ENCODE assay signal across 8 mouse cellular contexts in the genomic region with DNA sequence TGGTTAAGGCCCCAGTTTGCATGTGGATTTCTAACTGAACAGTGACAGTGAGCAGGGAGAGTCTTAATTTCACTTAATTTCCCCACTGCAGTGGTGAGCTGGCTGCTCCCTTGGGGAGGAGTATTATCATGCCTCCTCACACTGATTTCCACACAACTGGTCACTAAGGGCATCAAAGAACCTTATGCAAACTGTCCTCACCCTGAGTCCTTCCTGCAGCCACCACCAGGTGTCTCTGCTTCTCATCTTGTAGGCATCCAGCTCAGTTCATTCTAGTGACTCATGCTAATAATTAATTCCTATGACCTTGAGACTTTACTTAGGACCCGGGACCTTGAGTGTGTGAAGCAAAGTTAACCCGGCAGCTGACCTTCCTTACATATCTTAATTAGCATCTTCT.
A peak's percentile ranks its signal among the peaks of the same experiment; 100 is the strongest.
DNase-seq lines count a peak whose midpoint lies in the region; ATAC-seq and TF ChIP-seq lines count a peak whose summit lies in the region.

No protein-coding gene starts in this region.

- peak; percentile 70 for TF ChIP-seq CTCF in stomach, postnatal 0 days (IDR thresholded peaks at IDR 0.05; ENCODE audit: low read depth)

- H3K27ac ChIP-seq in hindbrain, embryonic 15.5 days (replicated peaks), result no peak overlapping the region
- no peak overlapping the region for H3K27ac ChIP-seq in hindbrain, embryonic 13.5 days
- H3K27ac ChIP-seq in stomach, postnatal 0 days (replicated peaks), result no peak overlapping the region

- H3K9ac ChIP-seq in hindbrain, embryonic 15.5 days, result no peak overlapping the region
- H3K9ac ChIP-seq in hindbrain, embryonic 13.5 days, result no peak overlapping the region
- H3K9ac ChIP-seq in stomach, postnatal 0 days (ENCODE audit: low read length), result no peak overlapping the region

- no peak overlapping the region for H3K4me2 ChIP-seq in hindbrain, embryonic 15.5 days
- no peak overlapping the region for H3K4me2 ChIP-seq in hindbrain, embryonic 13.5 days
- no peak overlapping the region for H3K4me2 ChIP-seq in stomach, postnatal 0 days (replicated peaks; ENCODE audit: low read depth)

- 50% methylated on average over 2 of the region's 2 CpGs for WGBS in hindbrain, embryonic 15.5 days
- WGBS in hindbrain, embryonic 13.5 days, result 48% methylated on average over 2 of the region's 2 CpGs
- 29% methylated on average over 2 of the region's 2 CpGs for WGBS in stomach, postnatal 0 days

- no peaks in the 10 kb centered on the region for H3K4me1 ChIP-seq in hindbrain, embryonic 15.5 days (replicated peaks)
- H3K4me1 ChIP-seq in hindbrain, embryonic 13.5 days (replicated peaks), result no peaks in the 10 kb centered on the region
- H3K4me1 ChIP-seq in stomach, postnatal 0 days (replicated peaks; ENCODE audit: control insufficient read depth, insufficient read depth), result no peaks in the 10 kb centered on the region

- 0 out of 2 replicates have a peak, but pooled peaks have one; percentile 34 for ATAC-seq in hindbrain, embryonic 15.5 days (ENCODE audit: low FRiP score, low read depth)
- ATAC-seq in hindbrain, embryonic 13.5 days (ENCODE audit: low FRiP score), result no peak
- ATAC-seq in stomach, postnatal 0 days (ENCODE audit: low FRiP score, low TSS enrichment), result no peak

- no peaks in the 10 kb centered on the region for H3K9me3 ChIP-seq in hindbrain, embryonic 15.5 days
- H3K9me3 ChIP-seq in hindbrain, embryonic 13.5 days, result no peaks in the 10 kb centered on the region
- no peaks in the 10 kb centered on the region for H3K9me3 ChIP-seq in stomach, postnatal 0 days (ENCODE audit: control insufficient read depth, low read length)

- H3K27me3 ChIP-seq in hindbrain, embryonic 15.5 days, result no peaks in the 10 kb centered on the region
- no peaks in the 10 kb centered on the region for H3K27me3 ChIP-seq in hindbrain, embryonic 13.5 days
- H3K27me3 ChIP-seq in stomach, postnatal 0 days (ENCODE audit: control insufficient read depth, insufficient read depth, low read length), result no peaks in the 10 kb centered on the region

- TF ChIP-seq EP300 in stomach, postnatal 0 days (optimal IDR thresholded peaks at IDR 0.05), result no peak

- DNase-seq in A20 (ENCODE audit: low read depth, low spot score) (peak; percentile 27), ZHBTc4 (ENCODE audit: low read depth, low spot score) (peak; percentile 18)
- DNase-seq in embryo, embryonic 10.5 days (ENCODE audit: low spot score), result peak; percentile 61
- peak; percentile 57 to 80 for DNase-seq in kidney, postnatal 36 days
- peak; percentile 34 for DNase-seq in stomach, postnatal 0 days (ENCODE audit: low spot score)
- DNase-seq in T-cell, adult 2 months (ENCODE audit: low spot score), result no peak

- H3K36me3 ChIP-seq in hindbrain, embryonic 15.5 days, result peaks cover 9% of the 10 kb centered on the region; the same call in 1 of the 2 replicates
- no peaks in the 10 kb centered on the region for H3K36me3 ChIP-seq in hindbrain, embryonic 13.5 days
- H3K36me3 ChIP-seq in stomach, postnatal 0 days (ENCODE audit: control insufficient read depth, insufficient read depth, low read length), result no peaks in the 10 kb centered on the region

- no peak overlapping the region for H3K4me3 ChIP-seq in hindbrain, embryonic 15.5 days
- no peak overlapping the region for H3K4me3 ChIP-seq in hindbrain, embryonic 13.5 days
- H3K4me3 ChIP-seq in stomach, postnatal 0 days (ENCODE audit: low read depth, low read length), result no peak overlapping the region
